Mouse (Mus musculus) thymus, adult 2 months (tissue): ENCODE data around the gene Cbfa2t2.

Experiments used
- CTCF ChIP-seq: fragments of 200-500 bp; IDR thresholded peaks from 2 replicates; pipeline ENCODE4 v1.5.1; 2012; ENCODE audit warnings: mild to moderate bottlenecking, control low read depth, low read length, moderate library complexity, borderline replicate concordance; ENCODE audit not compliant: control insufficient read depth, poor library complexity, insufficient read depth; ENCODE audit errors: extremely low read depth
- POLR2A ChIP-seq: fragments of 200-500 bp; IDR thresholded peaks from 2 replicates; pipeline ENCODE4 v1.6.1; 2012; ENCODE audit warnings: mild to moderate bottlenecking, low read length, control low read depth, moderate library complexity; ENCODE audit not compliant: control insufficient read depth, poor library complexity, insufficient read depth; ENCODE audit errors: extremely low read depth

- TF ChIP-seq CTCF (no peak), POLR2A (no peak)
These were observed 105.3 kb downstream of the Cbfa2t2 start for GRCm38 (mm10) chr2:154541630-154542029.
